Mouse (Mus musculus): ENCODE data around the gene Pbld2.
"Not testable (repeated sequence)": the region's sequence is repeated elsewhere in the genome, so short reads cannot be mapped to it uniquely, and the experiment has no call there.

Gene Pbld2

DNA sequence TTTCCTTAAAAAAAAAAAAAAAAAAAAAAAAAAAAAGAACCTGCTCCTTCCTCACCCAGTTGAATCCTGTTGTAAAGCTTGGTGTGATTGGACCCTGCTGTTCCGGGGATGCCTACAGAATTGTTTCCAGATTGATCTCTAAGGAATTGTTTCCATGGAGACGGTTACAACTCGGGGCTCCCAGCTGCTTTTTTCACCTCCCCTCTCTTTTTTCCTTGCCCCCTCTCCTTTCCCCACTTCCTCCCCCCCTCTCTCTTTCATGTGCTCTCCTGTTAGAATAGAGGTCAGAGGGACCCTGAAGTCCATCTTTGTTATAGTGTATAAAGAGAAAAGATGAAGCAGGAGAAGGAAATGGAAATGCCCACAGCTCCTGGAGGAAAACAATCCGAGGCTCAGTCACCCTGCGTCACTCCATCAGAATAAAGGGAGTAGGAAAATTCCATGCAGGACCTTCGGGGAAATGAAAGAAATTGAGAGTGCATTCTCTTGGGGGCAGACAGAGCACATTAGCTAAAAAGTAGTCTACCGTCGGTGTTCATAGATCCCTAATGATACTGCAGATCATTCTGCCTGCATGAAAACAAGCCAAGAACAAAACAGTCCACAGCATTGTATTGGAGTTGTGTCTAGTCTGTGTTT is 2.2 kb downstream of the Pbld2 start:
- DNase-seq: no peak

DNA sequence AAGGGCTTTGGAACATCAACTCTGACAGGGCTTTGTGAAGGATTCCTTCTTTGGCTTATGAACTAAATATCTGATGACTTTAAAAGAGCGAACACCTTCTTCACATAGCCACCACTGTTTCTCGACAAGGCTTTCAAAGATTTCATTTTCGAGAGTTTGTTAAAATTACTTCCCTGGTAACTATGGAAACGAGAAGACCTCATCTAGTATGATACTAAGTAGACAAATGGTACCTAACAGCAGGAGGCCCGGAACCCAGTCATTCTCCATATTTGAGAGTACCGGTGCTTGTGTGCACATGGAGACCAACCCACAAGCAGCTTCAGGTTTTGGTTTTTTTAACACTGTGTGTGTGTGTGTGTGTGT is 2.7 kb downstream of the Pbld2 start:
- no peak for DNase-seq

DNA sequence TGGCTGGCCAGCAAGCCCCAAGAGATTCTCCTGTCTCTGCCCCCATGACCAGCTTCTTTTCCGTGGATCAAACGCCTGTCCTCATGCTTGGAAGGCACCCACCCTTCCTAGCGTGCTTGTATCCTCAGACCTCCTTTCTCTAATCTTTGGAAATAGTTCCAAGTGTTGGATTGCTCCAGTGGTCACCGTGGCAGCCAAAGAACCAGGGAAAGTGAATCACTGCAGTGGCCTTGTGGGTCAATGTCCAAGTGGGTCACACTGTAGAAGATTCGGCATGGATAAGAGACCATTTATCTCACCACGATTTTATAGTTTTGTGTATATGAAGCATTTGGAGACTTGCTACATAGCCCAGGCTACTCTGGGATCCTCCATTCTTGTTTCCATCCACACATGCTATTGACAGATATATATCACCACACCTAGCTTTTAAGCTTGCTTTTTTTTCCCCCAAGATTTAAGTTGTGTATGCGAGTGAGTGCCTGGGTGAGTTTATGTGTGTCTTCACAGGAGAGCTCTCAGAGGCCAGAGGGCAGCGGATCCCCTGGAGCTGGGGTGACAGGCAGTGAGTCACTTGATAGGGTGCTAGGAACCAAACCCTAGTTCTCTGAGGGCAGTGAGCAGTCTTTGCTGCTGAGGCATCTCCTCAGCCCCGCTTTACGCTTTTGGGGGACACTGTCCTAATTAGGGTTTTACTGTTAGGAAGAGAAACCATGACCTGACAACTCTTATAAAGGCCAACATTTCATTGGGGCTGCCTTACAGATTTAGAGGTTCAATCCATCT is 3.5 kb downstream of the Pbld2 start:
- DNase-seq: no peak

DNA sequence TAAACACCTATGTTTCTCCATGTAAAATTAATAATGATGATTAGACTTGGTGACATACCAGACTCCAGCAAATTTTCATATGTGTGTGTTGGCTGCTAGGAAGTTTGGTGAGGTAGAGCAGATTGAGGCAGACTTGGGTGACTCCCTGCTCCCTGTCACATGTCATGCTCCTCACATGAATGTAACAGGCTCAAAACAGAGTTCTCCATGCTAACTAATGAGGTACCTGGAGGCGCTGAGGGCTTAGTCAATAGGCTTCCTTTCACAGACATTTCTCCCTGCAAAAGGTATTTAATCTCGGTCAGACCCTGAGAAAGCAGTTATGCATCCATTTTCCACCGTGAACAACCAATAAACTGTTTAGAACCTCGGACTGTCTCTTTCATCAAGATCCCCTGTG is 4.3 kb downstream of the Pbld2 start:
- no peak for DNase-seq

DNA sequence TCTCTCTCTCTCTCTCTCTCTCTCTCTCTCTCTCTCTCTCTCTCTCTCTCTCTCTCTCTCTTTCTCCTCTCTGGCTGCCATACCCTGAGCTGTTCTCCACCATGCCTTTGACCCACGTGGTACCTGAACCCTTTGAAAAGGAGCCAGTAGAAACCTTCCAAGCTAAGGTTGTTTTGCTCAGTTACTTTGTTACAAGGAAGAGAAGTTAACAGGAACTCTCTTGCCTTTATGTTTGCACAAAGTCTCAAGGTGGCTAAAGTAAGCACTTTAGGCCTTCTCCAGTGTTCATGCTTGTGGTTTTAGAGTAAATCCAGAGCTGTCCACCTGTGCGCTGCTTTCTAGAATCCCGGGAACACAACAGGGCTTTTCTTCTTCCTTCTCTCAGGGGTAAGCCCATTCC is 8.2 kb downstream of the Pbld2 start:
- DNase-seq: no peak

DNA sequence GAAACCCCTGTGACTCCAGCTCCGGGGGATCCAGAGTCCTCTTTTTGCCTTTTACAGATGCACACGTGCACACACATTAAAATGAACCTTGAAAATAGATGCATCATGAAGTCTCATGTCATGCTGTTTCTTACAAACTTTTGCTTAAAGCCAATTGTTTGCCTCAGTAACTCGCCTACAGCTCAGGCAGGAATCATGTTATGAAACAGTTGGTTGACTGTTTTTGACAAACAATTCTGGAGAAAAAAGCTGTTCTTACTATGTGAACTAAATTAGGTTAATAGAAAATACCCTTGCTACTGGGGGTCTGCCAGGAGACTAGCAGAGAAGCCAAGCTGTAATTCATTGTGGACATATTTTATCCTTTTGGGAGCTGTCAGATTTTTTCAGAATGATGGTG is 8.8 kb downstream of the Pbld2 start:
- no peak for DNase-seq

DNA sequence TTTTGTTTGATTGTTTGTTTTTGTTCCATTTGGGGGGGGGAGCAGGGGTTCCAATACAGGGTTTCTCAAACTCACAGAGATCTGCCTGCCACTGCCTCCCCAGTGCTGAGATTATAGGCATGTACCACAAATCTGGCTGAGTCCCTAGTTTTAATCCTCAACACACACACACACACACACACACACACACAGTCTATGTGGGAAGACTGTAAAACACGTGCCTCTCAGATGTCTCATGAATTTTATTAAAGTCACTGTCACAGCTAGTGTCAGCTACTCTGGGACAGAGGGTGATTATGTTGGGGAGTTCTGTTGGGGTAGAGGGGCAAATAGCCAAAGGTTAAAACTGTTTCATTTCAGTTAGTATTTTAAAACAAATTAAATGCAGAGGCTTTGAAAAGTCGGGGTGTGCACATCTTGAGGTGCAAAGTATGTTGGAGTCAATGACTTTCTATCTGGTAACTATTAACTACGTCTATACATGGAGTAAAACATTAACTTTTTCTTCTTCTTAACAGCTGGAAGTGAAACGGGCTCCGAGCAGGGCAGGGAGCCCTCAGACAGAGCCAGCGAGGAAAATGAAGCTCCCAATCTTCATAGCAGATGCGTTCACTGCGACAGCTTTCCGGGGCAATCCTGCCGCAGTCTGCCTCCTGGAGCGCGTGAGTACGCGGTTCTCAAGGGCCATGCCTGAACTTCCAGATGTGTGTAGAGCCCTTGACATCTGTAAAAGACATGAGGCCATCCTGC is 14.6 kb downstream of the Pbld2 start:
- no peak for DNase-seq

DNA sequence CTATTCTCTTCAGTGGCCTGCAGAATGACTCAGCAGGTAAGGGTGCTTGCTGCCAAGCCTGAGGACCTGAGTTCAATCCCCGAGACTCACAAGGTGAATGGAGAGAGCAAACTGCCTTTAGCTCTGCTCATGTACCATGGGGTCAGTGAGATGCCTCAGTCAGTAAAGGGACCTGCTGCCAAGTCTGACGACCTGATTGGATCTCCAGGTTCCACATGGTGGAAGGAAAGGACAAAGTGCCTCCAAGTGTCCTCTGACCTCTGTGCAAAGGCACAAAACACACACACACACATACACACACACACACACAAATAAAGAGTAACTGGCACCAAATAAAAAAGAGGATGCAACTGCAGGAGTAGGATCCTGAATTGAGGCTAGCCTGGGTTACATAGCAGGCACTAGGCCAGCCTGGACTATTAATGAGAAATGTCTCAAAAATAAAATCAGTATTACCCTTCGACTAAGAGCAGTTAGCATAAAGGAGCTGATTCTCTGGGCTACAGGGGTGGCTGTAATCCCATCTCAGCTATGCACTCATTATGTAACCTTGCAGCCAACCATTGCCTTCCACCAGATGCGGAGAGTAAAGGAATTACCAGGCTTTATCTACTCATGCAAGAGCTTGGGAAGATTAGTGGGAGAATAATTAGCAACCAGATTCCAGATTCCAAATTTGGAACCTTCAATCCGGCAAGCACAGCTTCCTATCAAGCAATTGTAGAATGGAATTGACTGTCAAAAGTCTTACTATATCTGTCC is 15.9 kb downstream of the Pbld2 start:
- no peak for DNase-seq

DNA sequence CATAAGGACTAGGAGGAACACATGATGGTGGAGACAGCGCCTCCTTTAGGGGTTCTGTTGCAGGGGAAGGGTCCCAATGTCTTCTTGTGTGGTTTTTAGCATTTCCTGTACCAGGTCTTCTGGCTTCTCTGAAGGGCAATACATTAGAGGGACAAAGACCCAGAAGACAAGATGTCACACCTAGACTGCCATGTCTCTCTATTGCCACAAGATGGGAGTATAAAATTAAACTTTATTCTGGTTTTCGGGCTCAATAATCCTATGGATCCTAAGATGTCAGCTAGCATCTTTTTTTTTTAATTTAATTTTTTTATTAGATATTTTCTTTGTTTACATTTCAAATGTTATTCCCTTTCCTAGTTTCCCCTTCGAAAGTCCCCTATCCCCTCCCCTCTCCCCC is 19.0 kb downstream of the Pbld2 start:
- no peak for DNase-seq

DNA sequence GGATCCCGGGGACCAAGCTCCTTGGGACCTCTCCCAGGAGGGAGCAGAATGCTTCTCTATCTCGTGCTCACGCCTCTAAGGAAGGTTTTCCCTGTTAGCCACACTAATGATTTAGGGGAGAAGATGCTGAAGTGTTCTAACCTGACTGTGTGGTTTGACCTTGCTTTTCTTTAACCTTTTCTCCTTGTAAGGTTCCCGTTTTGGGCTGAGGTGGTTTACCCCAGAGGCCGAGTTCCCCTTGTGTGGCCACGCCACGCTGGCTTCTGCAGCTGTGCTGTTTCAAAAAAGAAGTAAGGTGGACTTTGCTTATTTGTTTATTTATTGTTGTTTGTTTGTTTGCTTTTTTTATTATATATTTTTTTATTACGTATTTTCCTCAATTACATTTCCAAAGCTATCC is 23.6 kb downstream of the Pbld2 start:
- DNase-seq: no peak

DNA sequence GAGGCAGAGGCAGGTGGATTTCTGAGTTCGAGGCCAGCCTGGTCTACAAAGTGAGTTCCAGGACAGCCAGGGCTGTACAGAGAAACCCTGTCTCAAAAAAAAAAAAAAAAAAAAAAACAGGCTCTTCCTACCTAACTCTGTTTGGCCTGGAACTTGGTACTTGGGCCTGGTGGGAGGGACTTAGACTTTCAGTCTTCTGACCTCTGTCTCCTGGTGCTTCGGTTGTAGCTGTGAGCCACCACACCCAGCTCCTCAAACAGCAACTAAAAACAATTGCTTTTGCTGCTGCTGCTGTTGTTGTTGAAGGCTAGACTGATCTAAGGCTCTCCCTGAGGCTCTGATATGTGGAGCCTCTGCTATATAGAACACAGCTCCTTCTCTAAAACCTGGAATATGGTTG is 25.0 kb downstream of the Pbld2 start:
- DNase-seq: no peak

DNA sequence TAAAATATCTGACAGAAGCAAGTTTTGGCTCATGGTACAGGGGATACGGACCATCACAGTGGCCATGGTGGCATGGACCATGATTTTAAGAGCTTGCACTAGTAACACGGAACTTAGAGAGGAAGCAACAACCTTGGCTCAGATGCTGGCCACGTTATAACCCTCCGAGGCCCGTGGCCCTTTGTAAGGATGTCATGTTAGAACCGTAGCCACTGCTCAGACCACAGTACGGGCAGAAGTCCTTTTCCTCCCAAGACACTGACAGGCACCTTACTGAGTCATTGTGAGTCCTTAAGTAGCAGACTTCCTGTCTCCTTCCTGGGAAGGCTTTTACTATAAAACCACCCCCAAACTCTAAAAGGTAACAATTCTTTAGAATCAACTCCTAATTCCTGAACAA is 27.2 kb downstream of the Pbld2 start:
- DNase-seq: no peak

DNA sequence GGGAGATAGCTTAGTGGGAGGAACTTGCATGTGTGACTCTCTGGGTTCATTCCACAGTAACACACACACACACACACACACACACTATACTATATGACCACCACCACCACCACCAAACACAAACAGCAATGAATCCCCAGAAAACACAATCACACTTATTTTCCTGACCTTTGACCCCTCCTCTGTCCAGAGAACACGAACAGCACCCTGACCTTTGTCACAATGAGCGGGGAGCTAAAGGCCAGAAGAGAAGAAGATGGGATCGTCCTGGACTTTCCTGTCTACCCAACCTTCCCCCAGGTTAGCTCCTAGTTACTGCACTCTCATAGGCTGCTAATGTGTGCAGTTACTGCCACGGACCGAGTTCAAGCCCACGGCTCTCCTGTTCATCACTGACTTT is 27.9 kb downstream of the Pbld2 start:
- no peak for DNase-seq

DNA sequence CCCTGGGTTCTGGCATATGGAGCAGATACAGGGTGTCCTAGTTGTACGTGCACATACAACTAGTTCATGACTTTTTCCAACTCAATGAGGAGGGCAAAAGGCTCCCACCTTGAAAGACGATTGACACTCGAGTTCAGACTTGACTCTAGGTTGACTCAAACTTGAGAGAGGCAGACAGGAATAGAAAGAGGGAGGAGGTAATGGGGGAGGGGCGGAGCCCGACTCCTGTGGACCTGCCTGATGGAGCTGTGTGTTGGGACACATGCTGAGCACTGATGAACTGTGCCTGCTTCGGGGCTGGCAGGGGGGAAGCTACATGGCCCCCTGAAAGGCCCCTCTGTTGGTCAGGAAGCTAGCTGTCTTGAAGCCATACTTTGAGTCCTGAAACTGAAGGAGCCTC is 28.9 kb downstream of the Pbld2 start:
- no peak for DNase-seq

DNA sequence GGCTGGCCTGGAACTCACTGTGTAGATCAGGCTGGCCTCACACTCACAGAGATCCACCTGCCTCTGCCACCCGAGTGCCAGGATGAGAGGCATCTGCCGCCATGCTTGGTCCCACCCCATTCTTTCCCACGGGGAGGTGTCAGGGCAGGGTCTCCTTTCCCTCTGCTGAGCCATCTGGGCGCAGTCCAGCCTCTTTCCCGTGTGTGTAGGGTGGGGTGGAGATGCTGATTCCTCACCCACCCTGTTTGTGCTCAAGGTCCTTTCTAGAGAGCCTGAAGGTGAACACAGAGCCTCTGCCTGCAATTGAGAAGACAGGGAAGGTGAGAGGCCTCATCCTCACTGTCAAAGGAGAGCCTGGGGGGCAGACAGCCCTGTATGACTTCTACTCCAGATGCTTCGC is 30.0 kb downstream of the Pbld2 start:
- not testable (repeated sequence) for DNase-seq

DNA sequence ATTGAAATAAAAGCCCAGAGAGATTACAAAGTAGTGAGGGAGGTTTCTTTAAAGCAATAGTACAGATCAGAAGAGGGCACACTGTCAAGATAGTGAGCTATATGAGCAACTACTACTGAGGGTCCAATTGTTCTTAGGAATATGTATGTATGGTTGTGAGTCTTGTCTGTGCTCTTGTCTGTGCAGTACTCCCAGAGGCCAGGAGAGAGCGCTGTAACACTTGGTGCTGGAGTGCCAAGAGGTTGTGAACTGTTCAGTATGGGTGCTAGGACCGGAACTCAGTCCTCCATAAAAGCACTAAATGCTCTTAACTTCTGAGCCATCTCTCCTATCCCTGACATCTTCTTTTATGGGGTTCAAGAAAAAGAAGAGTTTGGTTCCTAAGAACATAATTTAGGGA is 30.5 kb downstream of the Pbld2 start:
- no peak for DNase-seq

DNA sequence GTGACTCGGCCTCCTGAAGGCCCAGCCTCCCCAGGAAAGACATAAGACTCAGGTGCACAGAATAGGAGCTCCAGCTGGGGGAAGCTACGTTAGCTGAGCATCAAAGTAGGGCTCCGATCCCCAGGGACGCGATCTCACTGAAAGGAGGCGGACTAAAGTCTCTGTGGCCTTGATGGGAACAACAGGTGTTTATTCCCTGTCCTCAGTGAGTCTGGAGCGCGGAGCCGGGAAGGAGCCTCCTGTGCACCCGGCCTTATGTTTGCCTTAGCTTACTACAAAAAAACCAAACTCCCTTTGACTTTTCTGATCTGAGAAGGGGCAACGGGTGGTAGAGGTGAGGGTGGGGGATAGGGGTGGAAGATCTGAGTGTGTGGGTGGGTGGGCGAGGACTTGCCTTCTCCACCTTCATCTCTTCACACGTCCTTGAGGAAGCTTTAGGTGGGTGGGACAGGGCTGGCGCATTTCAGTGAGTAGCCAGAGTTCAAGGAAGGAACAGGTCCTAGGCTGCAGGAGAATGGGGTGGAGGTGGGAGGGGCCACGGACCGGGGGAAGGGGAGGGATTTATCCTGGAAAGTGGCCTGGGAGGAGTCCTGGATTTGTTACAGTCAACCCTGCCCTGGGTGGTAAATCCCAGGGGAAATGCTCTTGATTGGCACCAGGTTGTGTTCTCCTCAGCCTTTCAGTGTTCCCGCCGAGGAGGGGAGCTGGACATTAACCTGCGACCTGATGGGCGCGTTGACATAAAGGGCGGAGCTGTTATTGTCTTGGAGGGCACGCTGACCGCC is 33.0 kb downstream of the Pbld2 start:
- no peak for DNase-seq

DNA sequence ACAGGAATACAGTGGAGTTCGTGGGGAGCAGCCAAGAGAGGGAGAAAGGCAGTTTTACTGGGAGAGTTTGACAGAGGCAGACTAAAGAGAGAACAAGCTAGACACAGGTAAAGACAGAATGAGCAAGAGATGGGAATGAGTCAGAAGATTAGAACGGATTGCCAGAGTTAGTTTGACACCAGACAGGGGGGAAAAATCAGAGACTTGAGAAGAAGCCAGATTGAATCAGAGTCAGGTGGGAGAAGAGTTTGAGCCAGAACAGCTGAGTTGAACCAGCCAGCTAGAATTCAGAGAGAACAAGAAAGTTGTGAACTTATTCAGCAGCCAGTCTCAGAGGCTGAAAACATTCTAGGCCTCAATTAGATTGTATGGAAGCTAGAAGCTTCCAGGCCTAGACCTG is 35.7 kb downstream of the Pbld2 start, which contains the start of gene Pbld1:
Gene Pbld1 (plus strand): TSS at position 301 of the 400 bp plus-strand sequence.
- no peak for DNase-seq

DNA sequence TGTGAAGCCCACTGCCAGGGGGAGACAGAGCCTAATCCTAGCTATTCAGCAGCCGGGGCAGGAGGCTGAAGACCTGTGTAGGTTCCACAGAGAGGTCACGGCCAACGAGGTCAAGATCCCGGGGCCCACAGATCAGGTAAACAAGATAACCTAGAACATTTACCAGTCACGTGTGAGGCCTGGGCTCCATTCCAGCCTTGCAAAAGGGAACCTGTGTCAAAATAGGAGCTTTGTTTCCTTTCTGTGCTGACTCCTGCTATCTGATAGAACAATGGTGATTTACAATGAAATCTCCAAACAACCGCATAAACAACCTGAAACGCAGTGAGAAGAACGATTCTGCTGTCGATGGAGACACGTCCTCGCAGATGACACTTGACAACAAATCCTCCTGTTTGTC is 36.3 kb downstream of the Pbld2 start:
- DNase-seq: no peak

DNA sequence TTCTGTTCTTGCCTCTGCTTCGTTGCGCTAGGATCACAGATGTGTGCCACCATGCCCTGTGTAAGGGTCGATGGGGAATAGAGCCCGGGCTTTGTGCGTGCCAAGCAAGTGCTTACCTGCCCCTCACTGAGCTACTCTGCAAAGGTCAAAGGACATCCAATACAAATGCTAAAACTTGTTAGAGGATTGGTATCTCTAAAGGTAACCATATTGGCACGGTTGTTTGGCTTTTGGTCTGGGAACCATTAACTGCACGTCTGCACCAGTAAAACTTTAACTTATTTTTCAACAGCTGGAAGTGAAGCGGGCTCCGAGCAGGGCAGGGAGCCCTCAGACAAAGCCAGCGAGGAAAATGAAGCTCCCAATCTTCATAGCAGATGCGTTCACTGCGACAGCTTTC is 37.2 kb downstream of the Pbld2 start:
- DNase-seq: no peak

DNA sequence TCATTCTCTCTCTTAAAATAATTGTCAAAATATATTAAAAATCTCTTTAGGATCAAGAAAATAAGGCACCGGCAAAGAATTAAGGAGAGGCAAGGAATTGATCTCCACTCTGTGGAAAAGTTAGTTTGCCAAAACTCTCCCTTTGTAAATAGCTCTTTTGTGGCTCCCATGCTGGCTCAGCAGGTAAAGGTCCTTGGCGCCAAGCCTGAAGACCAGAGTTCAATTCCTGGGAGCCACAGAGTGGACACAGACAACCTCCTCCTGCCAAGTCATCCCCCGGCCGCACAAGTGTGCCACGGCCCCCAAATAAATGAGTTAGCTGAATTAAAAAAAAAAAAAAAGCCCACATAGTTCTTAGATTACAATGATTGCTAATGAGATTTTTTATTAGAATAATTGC is 38.6 kb downstream of the Pbld2 start:
- DNase-seq: no peak

DNA sequence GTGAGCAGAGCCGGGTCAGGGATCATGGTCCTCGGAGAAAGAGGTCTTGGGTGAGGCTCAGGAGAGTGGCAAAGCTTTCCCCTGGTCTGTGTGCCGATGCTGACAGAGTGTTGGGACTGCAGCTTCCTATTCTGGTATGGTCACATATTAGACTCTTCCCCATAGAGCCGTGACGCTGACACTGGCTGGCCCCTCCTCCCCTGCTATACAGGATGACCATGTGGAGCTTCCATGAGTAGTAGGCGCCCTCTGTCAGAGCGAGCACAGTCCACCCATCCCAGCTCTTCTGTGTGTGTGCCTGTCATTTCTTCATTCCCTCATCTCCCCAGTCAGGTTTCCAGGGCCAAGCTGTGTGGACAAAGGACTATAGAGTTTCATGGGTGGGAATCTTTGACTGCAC is 39.2 kb downstream of the Pbld2 start:
- DNase-seq: no peak

DNA sequence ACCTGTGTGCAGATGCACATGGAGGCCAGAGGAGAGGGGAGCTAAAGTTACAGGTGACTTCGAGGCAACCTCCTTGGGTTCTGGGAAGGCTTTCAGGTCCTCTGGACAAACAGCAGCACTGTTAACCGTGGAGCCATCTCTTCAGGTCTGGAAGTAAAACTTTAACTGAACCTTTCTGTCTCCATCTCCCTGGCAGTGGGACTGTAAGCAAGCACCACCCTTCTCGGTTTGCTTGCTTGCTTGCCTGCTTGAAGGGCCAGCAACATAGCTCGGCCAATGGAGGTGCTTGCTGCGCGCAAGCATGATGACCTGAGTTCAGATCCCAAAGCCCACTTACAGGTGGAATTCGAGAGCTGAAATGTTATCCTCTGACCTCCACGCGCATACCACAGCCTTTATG is 40.4 kb downstream of the Pbld2 start:
- DNase-seq: no peak
